Mouse (Mus musculus) induced T-regulatory cell, adult 2 months (primary cell): ENCODE data around the gene Plbd1.

Experiments used
- DNase-seq: peaks from one replicate; pipeline ENCODE4 v3.0.0-alpha.2; 2012; ENCODE audit warnings: low read depth

The Plbd1 gene

DNA sequence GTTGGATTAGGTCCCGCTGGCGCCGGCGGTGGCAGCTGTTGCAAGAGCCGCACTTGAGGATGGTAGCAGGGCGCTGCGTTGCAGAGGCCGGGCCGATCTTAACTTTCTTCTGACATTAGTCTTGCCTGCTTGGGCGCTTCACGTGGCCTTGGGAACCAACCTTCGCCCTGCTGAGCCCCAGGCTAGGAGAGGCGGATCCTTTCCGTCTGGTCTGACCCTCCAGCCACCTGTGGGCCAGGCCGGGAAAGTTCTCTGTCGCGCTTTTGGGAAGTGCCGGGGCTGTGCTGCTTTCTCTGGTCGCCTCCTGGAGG lies at the start of gene Plbd1:
Gene Plbd1, minus strand, starts transcription at position 223 of the 311 bp plus-strand sequence.
- no peak for DNase-seq

DNA sequence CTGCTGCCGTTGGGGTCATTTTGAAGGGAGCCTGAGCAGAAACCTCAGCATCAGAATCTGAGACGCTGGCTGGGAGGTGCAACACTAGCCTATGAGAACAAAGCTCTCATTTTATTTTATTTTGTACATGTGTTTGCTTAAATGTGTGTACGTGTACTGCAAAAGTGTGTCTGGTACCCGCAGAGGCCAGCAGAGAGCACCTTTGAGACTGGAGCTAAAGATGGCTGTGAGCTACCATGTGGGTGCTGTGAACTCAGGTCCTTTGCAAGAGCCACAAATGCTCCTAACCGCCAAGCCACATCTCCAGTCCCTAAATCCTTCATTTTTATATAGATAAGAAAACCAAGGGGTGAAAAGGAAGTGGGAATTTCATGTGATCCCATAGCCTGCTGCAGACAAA lies 48.7 kb upstream of the Plbd1 start:
- DNase-seq: no peak

DNA sequence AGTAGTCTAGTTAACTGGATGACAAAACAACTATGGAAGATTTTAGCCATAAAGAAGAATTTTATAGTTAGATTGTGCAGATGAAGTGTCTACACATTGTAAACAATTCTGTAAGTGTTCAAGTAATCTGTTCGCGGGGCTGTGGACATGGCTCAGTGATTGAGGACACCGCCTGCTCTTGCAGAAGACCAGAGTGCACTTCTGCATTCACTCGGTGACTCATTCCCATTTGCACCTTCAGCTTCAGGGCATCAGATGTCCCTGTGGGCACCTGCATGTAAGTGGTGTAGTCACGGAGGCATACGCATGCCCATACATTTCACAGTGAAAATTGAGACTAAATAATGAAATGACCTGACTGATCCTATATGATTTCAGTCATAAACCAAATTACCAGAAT lies 46.9 kb upstream of the Plbd1 start:
- no peak for DNase-seq

DNA sequence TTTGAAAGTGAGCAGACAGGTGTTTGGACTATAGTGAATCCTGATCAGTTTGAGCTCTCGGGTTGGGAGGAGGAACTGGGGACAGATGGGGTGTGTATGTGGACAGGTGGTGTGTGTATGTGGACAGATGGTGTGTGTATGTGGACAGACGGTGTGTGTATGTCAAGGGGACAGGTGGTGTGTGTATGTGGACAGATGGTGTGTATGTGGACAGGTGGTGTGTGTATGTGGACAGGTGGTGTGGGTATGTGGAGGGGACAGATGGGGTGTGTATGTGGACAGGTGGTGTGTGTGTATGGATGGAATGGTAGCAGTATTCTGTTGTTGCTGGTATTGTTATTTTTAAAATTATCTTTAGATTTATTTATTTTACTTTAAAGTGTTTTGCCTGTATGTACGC lies 40.1 kb upstream of the Plbd1 start:
- DNase-seq: no peak

GRCm38 (mm10) chr6:136701185-136701584 lies 39.5 kb upstream of the Plbd1 start:
- DNase-seq: no peak

DNA sequence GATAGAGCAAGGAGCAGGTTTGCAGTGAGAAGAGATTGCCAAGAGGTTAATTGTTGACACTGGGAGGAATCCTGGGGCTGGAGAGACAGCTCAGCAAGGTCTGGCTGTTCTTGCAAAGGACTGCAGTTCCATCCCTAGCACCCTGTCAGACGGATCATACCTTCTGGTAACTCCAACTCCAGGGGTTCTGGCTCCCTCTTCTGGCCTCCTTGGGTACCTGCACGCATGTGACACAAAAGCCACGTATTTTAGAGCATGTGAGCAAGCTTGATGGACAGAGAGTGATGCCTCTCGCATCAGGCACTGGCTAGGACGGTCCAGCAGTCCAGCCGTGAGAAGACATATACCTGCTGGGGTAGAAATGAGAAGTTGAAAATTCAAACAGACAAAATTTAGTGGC lies 29.6 kb upstream of the Plbd1 start:
- peak; percentile 17 for DNase-seq

DNA sequence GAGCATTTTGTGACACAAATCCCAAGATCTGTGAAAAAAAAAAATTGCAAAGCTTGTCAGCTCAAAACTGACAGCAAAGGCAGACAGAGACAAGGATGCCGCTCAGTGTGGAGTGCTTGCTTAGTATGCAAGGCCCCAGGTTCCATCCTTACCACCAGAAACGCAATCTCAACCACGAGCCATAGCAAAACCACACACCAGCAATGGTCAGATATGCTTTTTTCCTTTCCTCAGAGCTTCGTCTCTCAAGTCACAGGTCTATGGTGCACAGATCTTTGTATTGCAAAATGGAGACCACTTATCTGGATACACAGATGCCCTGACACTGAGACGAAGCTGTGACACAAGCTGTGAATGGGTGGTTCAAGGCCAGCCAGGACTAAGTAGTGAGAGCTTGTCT lies 28.8 kb upstream of the Plbd1 start:
- no peak for DNase-seq

- peak; percentile 73 for DNase-seq
Measured at GRCm38 (mm10) chr6:136689790-136690413, 28.2 kb upstream of the Plbd1 start.

GRCm38 (mm10) chr6:136685433-136685832 lies 23.7 kb upstream of the Plbd1 start:
- no peak for DNase-seq

DNA sequence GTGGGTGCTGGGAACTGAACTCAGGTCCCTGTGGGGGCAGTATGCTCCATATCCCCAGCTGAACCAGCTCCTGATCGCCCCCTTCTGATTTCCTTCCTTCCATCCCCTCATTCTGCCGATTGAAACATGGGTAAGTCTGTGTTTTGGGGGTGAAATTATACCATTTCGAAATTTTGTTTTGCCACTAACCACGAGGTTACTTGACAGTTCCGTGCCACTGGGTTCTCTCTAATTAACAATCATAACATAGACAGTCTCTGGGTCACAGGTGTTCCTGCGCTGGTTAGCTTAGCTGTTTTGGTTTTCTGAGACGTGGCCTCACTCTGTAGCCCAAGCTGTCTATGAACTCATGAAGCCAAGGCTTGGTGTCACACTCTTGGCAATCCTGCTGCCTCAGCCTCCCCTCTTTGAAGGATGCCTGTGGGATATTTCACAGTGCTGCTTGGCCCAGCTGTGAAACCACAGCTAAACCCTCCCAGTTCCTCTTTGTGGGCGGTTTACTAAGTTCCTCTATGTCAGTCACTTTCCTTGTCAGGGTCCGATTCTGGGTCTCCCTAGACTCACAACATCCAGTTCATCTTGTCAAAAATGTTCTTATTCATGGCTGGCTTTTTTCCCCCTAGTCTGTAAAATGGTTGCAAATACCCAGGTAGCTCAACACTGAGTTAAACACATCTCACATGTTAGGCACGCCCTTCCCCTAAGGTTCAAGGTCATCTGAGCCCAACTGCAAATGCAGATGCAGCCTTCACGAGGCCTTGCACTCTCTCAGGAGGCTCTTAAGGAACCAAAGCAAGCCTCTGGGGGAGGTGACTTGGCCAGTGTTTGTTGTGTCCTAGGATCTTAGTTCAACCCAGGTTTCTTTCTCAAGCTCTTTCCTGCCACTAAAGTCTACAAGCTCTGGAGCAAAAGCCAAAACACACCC lies 21.9 kb upstream of the Plbd1 start:
- peak; percentile 18 for DNase-seq

DNA sequence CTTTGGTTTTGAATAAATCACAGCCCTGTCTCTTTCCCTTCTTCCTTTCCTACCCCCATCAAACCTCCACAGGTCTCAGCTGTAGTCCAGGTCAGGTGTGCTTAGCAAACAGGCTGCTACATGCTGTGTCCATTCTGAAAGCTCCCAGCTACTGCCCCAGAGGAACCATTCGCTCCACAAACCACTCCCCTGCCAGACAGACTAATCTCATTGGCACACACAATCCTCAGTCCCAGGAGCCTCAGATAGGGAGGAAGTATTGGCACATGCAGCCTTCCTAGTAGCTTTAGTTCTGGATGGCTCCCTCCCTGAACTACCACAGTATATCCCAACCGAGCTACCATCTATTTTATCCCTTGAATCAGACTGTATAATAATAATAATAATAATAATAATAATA lies 17.7 kb upstream of the Plbd1 start:
- no peak for DNase-seq

DNA sequence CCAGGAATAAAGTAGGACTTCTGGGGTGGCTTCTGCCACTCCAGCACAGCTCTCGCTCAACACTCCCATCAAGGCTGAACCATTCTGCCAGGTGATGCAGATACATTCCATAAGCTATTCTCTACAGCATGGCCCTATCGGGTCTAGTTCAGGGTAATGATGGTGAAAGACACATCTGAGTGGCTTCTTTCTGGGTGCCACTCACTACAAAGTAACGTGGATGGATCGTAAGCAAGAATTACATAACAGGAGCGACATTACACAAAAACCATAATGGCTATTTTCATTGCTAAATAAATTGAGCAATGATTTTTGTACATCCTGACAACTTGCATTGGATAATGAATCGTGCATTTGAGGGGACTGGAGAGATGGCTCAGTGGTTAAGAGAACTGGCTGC lies 13.2 kb upstream of the Plbd1 start:
- DNase-seq: no peak

GRCm38 (mm10) chr6:136672467-136672866 lies 10.7 kb upstream of the Plbd1 start:
- no peak for DNase-seq

- no peak for DNase-seq
Measured at GRCm38 (mm10) chr6:136669274-136669673, 7.5 kb upstream of the Plbd1 start.

DNA sequence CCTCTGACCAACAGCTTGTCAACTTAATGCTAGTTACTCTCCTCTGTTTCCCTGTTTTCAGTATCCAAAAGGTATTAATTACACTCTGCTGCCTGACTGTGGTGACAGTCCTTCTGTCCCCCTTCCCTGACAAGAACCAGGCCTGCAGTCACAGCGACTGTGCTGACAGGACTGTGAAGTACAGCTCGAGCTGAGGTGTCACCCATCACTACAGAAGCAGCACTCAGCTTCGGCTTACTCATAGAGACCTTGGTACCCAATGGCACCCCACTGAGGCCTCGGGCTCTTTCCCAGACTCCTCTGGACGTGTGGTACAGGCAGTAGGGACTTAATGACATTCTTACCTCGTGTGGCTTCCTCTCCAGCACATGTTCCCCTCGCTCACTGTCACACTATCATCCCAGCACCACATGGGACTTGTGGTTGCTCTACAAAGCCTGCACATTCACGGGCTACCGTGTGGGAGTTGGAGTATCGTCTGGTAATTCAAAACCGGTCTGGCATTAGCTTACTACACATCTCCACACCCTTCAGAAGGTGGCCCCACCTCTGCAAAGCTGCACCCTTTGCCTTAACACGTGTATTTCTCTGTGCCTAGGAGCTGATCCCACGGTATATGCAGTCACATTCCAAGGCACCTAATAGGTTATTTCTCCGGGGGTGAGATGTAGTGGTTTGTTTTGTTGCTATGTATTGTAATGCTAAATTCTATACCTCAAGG lies 6.7 kb upstream of the Plbd1 start:
- no peak for DNase-seq

DNA sequence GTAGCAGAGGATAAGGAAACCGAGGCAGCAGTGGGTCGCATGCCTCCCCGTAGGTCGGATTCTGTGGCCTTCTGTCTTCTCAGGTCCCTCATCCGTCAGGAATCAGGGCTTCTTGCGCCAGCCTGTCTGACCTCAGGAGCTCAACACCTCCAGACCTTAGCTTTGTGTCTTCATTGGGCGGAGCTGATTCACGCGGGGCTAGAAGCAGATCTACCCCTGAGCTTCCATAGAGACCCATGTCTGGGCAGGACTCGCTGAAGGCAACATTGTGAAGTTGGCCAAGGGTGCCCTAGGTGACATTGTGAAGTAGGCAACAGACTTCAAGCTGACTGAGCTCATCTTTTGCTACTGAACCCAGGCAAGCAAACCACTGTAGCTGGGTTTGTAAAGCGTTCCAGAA lies 335 bp upstream of the Plbd1 start:
- DNase-seq: no peak

GRCm38 (mm10) chr6:136660831-136661705 lies 660 bp downstream of the Plbd1 start:
- no peak for DNase-seq

DNA sequence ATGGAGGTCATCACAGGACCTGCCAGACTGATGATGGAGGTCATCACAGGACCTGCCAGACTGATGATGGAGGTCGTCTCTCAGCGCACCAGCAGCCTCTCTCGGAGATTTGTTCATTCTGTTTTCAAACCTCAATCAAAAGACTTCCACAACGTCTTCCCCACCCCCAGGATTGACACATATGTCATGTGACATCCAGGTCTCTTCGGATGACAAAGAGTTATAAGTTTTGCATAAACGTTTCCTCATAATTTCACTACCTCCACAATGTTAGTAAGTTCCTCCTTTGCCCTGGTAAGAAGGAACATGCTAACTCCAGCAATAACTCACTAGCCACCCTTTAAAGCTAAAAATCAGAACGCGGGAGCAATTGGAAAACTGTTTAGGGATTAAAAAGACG lies 2.5 kb downstream of the Plbd1 start:
- no peak for DNase-seq

DNA sequence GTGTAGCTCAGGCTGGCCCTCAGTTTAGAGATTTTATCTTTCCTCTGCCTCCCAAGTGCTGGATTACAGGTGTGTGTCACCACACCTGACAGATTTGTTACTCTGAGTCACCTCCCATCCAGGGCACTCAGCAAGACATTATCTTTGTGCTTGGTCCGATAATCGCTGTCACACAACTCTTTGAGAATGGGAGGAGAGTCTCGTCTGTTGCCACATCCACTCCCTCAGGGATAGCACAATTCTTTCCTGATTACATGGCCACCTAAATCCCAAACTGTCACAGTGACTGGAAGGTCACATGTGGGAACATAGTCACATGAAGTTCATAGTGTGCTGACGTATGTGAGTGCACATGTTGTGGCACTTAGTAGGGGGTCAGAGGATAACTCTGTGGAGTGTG lies 3.4 kb downstream of the Plbd1 start:
- DNase-seq: no peak

- DNase-seq: no peak
Measured at GRCm38 (mm10) chr6:136655786-136656185, 5.9 kb downstream of the Plbd1 start.

GRCm38 (mm10) chr6:136654470-136654869 lies 7.3 kb downstream of the Plbd1 start:
- DNase-seq: no peak

DNA sequence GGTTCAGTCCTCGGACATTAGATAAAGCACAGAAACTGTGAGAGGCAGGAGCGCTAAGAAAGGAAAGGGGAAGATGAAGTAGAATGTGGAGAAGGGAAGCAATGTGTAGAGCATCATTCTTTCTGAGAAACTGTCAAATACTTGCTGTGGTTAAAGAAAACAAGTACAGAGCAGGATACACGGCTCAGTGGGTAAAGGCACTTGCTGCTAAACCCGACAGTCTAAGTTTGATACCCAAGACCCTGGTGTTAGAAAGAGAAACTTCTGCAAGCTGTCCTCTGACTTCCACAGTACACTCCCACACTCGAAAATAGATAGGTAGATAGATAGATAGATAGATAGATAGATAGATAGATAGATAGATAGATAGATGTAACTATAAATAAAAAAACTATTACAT lies 8.4 kb downstream of the Plbd1 start:
- DNase-seq: no peak
